Mouse (Mus musculus) cerebellum, postnatal 25 days (tissue): ENCODE results near the gene Thsd7b.
A peak's percentile ranks its signal among the peaks of the same experiment; 100 is the strongest.
"Not testable (repeated sequence)": the region's sequence is repeated elsewhere in the genome, so short reads cannot be mapped to it uniquely, and the experiment has no call there.

Source experiments
- DNase-seq, 2 experiments: peaks; one replicate each; pipeline ENCODE4 v3.0.0; 2021; ENCODE audit warnings: mixed read lengths in 2 of 2

The Thsd7b gene

DNA sequence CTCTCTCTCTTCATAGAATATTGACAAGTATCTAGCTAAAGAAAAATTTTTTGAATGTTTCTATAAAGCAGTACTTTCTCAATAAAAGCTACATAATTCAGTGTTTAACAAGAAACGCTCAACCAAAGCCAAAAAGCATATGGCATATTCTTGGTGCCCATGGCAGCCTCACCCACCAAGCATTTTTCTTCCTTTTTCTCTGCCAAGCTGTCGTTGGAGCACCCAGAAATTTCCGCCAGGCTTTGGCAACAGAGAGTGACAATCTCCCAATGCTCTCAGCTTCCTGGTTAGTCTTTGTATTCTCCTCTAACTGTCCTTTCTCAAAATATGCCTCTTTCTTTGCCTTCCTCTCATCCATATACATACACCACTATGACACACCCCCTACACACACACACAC lies 857.8 kb downstream of the Thsd7b start:
- peak in 1 of 2 experiments; percentile 3 for DNase-seq

DNA sequence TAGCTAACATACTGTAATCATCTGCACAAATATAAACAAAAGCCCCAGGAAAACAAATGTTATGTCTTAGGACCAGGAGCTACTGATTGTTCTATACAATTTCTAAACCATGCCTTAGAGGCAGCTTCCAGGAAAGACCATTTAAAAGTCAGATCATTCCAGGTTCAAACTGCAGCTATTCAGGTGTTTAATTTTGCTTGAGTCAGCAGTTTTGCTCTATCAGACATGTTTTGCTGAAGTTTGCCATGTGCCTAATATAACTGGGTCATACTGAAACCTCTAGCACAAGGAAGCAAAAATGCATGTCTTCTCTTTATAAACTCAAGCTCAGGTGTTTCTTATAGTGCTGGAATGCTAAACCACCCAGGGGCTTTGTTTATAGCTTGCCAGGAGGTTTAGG lies 893.1 kb downstream of the Thsd7b start:
- DNase-seq: no peak

DNA sequence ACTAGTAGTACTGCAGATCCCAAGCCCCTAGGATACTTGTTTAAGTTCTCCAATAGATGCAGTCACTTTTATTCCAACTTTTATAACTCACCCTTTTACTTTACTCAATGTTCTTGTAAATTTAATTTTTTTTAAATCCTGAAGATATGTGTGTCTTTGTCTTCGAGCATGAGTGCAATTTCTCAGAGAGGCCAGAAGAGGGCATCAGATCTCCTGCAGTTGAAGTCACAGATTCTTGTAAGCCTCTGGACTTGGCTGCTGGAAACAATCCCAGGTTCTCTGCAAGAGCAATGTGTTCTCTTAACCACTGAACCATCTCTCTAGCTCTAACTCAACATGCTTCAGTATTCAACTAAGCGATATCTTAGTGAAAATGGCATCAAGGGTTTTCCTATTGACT lies 894.2 kb downstream of the Thsd7b start:
- DNase-seq: no peak

DNA sequence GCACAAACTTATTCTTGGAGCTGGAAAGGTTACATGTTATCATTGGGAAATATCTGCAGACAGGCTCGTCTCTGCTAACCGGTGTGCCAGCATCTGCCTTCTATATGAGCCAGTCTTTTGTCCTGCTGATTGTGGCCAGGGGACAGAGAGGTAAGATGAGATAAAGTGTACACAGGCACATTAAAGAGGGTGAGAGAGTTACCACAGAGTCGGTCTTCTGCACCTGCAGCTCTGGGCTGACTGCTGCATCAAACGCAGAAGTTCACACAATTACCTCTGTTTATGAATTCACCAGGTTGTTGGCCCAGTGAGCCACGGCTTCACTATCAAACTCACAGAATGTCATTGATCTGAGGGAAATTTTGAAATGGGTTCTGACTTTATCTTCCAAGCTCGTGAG lies 896.8 kb downstream of the Thsd7b start:
- no peak for DNase-seq

DNA sequence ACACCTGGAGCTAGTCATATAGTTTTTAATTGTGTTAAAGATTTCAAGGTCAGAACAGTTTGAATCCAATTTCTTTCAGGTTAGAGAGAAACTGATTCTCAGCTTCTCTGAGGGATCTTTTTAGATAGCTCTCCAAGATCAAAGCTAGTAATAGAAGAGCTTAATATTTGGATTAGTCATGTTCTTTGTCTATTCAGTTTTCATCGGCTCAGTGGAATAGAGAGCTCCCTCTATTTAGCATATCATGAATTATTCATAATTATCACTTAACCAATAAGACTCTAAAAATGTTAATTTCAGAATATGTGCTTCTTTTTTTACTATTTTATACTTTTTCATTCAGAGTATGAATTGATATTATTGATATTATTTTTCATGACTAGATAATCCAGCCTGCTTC lies 897.2 kb downstream of the Thsd7b start:
- DNase-seq: no peak

DNA sequence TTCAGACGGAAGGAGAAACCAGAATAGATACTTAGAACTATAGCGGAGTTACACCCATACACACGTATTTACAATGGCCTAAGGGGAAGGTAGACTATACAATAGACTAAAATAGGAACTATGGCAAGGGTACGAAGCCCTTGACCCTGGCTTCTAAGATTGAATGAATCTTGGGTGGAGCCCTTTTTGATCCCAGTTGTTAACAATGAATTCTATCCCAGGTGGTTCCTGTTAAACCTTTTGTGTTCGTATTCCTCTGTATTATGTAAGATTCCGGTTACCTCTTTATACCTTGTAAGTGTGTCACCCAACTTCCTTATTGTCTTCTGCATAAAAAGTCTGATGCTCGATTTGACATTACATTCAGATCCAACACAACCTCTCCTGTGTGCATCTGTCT lies 913.7 kb downstream of the Thsd7b start:
- not testable (repeated sequence) for DNase-seq

DNA sequence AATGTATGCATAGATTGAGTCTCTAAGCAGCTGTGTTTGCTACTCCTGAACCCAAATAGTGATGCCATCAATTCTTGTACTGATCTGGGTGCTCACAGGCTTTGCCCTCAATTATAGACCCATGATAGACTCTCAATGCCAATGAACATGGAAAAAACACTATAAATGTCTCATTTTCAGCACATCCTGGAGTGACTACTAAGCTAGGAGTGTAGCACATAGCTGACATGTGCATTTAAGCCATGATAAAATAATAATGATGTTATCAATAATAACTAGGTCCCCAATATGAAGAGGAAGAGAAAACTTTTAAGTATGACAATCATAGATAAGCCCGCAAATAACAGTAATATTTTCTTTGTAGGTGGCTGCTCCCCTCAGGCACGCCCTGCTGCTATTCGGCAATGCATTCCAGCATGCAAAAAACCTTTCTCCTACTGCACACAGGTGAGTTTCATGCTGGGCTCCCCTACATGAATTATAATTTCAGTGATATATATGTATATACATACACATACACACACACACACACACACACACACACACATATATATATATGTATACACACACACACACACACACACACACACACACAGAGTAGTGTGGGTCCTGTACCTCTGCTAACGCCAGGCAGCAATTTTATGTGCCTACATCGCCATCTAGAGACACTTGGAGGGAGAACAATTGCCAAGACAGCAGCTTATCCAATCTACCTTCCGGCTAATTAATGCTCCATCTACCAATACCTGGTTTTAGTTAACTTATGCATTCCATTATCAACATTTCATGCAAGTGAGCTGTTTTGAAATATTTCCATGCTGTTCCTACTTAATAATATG lies 919.3 kb downstream of the Thsd7b start:
- peak; percentile 24 to 54 for DNase-seq

DNA sequence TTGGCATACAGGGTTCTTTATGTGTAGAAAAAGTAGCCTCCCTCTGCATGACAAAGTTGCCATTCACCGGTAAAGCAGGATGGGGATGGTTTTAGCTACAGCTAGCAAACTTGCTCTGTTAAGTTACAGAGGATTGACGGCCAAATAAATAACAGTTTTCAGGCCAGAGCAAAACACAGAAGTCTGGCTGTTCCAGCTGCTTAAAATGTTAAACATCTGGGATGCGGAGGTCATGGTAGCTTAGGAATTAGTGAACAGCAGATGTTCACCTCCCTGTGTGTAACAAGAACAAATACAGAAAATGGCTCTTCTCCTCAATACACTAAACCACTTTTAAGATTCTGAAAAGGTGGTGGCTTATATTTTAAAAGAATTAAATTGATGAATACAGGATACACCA lies 944.3 kb downstream of the Thsd7b start:
- DNase-seq: no peak

DNA sequence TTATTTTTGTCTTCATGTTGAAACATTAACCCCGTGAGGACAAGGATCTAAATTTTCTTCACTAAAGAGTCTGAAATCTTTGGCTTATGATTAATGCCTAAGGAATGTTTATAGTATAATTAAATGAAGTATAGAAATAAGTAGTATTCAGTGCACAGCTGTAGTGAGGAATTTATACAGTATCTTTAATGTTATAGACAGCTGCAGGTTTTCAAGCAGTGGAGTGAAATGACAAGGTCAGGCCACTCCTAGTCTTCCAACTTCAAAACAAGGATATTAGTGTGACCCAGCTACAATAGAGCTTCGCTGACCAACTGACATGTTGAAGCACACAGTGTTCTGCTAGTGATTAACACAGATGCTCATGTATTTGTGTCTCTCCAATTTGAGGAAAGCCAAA lies 949.8 kb downstream of the Thsd7b start:
- no peak for DNase-seq

DNA sequence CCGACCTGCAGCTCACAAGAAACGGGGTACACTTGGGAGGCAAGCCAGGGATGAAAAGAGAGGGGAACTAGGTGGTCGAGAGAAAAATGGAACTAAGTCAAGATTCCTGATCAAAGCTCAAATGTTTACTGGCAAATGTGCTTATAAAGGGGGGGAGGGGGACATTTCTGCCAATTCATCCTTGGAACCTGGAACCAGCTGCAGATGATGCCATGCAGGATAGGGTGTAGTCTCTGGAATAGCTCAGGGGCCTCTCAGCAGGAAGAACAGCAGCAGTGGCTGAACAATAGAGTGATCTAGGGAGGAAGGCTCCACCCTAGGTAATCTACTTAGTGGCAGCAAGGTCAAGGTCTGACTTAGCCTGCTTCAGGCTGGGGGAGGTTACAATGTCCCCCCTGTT lies 972.5 kb downstream of the Thsd7b start:
- no peak for DNase-seq

DNA sequence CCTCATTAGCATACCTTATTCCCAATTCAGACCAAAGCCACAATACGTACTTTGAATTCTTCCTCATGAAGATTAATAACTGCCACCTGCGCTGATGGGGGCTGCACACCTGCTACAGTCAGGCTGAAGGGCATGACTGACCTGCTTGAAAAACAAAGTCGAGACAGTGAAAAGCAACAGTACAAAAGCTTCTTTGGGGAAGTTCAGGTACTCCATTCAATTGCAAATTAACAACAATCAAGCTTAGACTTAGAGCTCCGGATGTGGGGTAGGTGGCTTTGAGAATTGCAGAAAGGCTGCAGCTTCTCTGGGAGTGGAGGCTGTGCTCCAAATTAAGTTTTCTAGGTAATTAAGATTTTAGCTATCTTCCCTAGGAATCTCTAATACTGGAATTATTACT lies 973.2 kb downstream of the Thsd7b start:
- not testable (repeated sequence) for DNase-seq

DNA sequence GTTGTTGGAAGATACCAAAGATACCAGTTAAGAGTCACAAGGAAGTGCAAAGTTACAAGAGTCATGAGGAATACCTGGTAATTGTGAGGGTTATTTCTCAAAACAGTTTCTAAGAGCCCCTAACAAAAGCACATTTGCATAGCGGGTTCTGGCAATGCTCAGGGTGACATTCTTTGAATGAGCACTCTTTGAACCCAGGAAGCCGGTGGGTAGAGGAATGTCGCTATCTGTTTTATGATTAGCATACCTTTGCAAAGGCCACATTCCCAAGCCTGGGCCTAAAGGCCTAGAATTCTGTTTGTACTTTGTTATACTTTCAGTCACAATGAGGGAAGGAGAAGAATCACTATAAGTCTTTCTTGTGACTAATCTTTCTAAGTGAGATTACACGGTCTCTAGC lies 973.8 kb downstream of the Thsd7b start:
- DNase-seq: not testable (repeated sequence)

DNA sequence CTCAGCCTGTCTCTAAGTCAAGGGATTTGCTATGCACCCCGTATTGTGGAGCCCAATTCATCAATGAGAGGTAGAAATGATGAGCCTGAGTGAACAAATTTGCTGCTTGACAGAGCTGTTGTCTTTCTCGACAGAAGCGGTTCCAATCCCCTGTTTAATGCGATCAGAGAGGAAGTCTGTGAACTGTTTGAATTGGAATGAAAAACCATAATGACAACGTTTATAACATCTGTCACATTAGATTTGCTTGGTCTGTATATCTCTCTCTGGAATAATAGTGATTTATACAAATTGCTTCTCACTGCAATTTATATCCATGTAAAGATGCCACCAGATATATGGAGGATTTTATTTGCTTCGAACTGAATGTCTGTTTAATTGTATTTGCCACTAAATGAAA lies 988.9 kb downstream of the Thsd7b start:
- DNase-seq: no peak
